Mouse (Mus musculus) T-helper 17 cell (primary cell): ENCODE measurements around the gene Scd4.
"Not testable (repeated sequence)": the region's sequence is repeated elsewhere in the genome, so short reads cannot be mapped to it uniquely, and the experiment has no call there.

Experiments
- in situ Hi-C, 2 experiments: fragments of 300-600 bp; cut with MboI, MseI; formaldehyde crosslinking; loops; 1 replicate in 1 of 2; 2 replicates in 1 of 2; pipeline ENCODE4 v1.15.1; 2025; ENCODE audit warnings: high pct_unique_total_duplicates in 2 of 2

Scd4 gene

GRCm38 (mm10) chr19:44314871-44315414, 17.9 kb upstream of the Scd4 start:
- in situ Hi-C loops = no loop called here

- in situ Hi-C loops = no loop called here
These were observed 16.1 kb upstream of the Scd4 start for GRCm38 (mm10) chr19:44316752-44317315.

GRCm38 (mm10) chr19:44317391-44317790, 15.5 kb upstream of the Scd4 start:
- in situ Hi-C loops = no loop called here

- in situ Hi-C loops = no loop called here
These were observed 14.3 kb upstream of the Scd4 start for GRCm38 (mm10) chr19:44318545-44318944.

- in situ Hi-C loops = no loop called here
These were observed 12.6 kb upstream of the Scd4 start for GRCm38 (mm10) chr19:44320316-44320715.

- in situ Hi-C loops = no loop called here
These were observed 11.7 kb upstream of the Scd4 start for GRCm38 (mm10) chr19:44321201-44321600.

- in situ Hi-C loops = no loop called here
These were observed 11.3 kb upstream of the Scd4 start for GRCm38 (mm10) chr19:44321631-44322030.

GRCm38 (mm10) chr19:44329566-44329965, 3.3 kb upstream of the Scd4 start:
- in situ Hi-C loops = no loop called here

GRCm38 (mm10) chr19:44331128-44331527, 1.8 kb upstream of the Scd4 start:
- in situ Hi-C loops = loop anchor here (5.0 to 10.0 kb wide), 3 partner anchors 139 to 874 kb away; partner anchors contain the start of gene Pkd2l1 (in 1 of the 2)

- in situ Hi-C loops = loop anchor here (5.0 to 10.0 kb wide), 3 partner anchors 140 to 873 kb away; partner anchors contain the start of gene Pkd2l1 (in 1 of the 2)
These were observed 981 bp upstream of the Scd4 start for GRCm38 (mm10) chr19:44331911-44332310.

GRCm38 (mm10) chr19:44332326-44332725, 566 bp upstream of the Scd4 start:
- in situ Hi-C loops = loop anchor here (5.0 to 10.0 kb wide), 3 partner anchors 140 to 872 kb away; partner anchors contain the start of gene Pkd2l1 (in 1 of the 2)

- in situ Hi-C loops = loop anchor here (5.0 to 10.0 kb wide), 3 partner anchors 142 to 871 kb away; partner anchors contain the start of gene Pkd2l1 (in 1 of the 2)
These were observed 1.1 kb downstream of the Scd4 start for GRCm38 (mm10) chr19:44333991-44334390.

- in situ Hi-C loops = loop anchor here in 1 of 2 experiments (10.0 kb wide), 1 partner anchor 869 kb away; no protein-coding TSS in a partner anchor
These were observed 3.2 kb downstream of the Scd4 start for GRCm38 (mm10) chr19:44335876-44336662.

- in situ Hi-C loops = loop anchor here in 1 of 2 experiments (10.0 kb wide), 1 partner anchor 1145 kb away; no protein-coding TSS in a partner anchor
These were observed 16.8 kb downstream of the Scd4 start for GRCm38 (mm10) chr19:44349689-44350088.

- in situ Hi-C loops = no loop called here
These were observed 18.9 kb downstream of the Scd4 start for GRCm38 (mm10) chr19:44351756-44352155.

- in situ Hi-C loops = no loop called here
These were observed 25.8 kb downstream of the Scd4 start for GRCm38 (mm10) chr19:44358700-44359099.

GRCm38 (mm10) chr19:44363529-44363928, 30.6 kb downstream of the Scd4 start:
- in situ Hi-C loops = loop anchor here in 1 of 2 experiments (5.0 kb wide), 1 partner anchor 66 kb away; no protein-coding TSS in a partner anchor

- in situ Hi-C loops = loop anchor here in 1 of 2 experiments (5.0 kb wide), 1 partner anchor 67 kb away; no protein-coding TSS in a partner anchor
These were observed 31.1 kb downstream of the Scd4 start for GRCm38 (mm10) chr19:44364029-44364428.

GRCm38 (mm10) chr19:44365733-44366132, 32.8 kb downstream of the Scd4 start:
- in situ Hi-C loops = no loop called here

GRCm38 (mm10) chr19:44367076-44367475, 34.2 kb downstream of the Scd4 start:
- in situ Hi-C loops = not testable (repeated sequence)

- in situ Hi-C loops = no loop called here
These were observed 36.5 kb downstream of the Scd4 start for GRCm38 (mm10) chr19:44369371-44369770.

- in situ Hi-C loops = loop anchor here (5.0 kb wide), 1 partner anchor 47 kb away; no protein-coding TSS in a partner anchor
These were observed 37.3 kb downstream of the Scd4 start for GRCm38 (mm10) chr19:44370231-44370630.
